Mouse (Mus musculus): ENCODE data around the gene Spdef. TPM values are rescaled to one million over a fixed set of nuclear protein-coding genes. Genes with fewer than 3 reads are reported as not detected.

Gene Spdef
- polyA plus RNA-seq, 1 experiment from 2014 or later, result 0.37 TPM

GRCm38 (mm10) chr17:27700812-27701211, 27.9 kb downstream of the Spdef start:
- Histone ChIP-seq H3K4me1 (peaks cover 12% of the 10 kb centered on the region), H3K9ac (no peak overlapping the region), H3K36me3 (replicated peaks) (no peaks in the 10 kb centered on the region), H3K4me2 (no peak overlapping the region), H3K27me3 (peaks cover 26% of the 10 kb centered on the region), H3K4me3 (replicated peaks) (no peak overlapping the region), H3K9me3 (no peaks in the 10 kb centered on the region), H3K27ac (no peak overlapping the region)
- ATAC-seq (ENCODE audit: low FRiP score), result no peak
- 70% methylated on average over 2 of the region's 2 CpGs for WGBS

GRCm38 (mm10) chr17:27699641-27700244, 29.0 kb downstream of the Spdef start:
- Histone ChIP-seq H3K9ac (no peak overlapping the region), H3K27me3 (peaks cover 15% of the 10 kb centered on the region; the same call in 1 of the 2 replicates), H3K4me3 (replicated peaks) (no peak overlapping the region), H3K36me3 (replicated peaks) (no peaks in the 10 kb centered on the region), H3K4me2 (no peak overlapping the region), H3K4me1 (peaks cover 12% of the 10 kb centered on the region), H3K9me3 (no peaks in the 10 kb centered on the region), H3K27ac (no peak overlapping the region)
- no peak for ATAC-seq (ENCODE audit: low FRiP score)
- WGBS, result 90% methylated on average over 17 of the region's 17 CpGs

- no peak for ATAC-seq (ENCODE audit: low FRiP score)
- Histone ChIP-seq H3K36me3 (replicated peaks) (no peaks in the 10 kb centered on the region), H3K4me1 (peaks cover 6% of the 10 kb centered on the region), H3K9ac (no peak overlapping the region), H3K27ac (no peak overlapping the region), H3K4me2 (no peak overlapping the region), H3K9me3 (no peaks in the 10 kb centered on the region), H3K27me3 (peaks cover 28% of the 10 kb centered on the region), H3K4me3 (replicated peaks) (no peak overlapping the region)
- WGBS, result 79% methylated on average over 14 of the region's 14 CpGs
Observed at GRCm38 (mm10) chr17:27690993-27691693, 37.6 kb downstream of the Spdef start.

- ATAC-seq (ENCODE audit: low FRiP score), result no peak
- 49% methylated on average over 5 of the region's 5 CpGs for WGBS
- Histone ChIP-seq H3K4me2 (peak overlapping the region; percentile 97), H3K27ac (no peak overlapping the region), H3K27me3 (peaks cover 50% of the 10 kb centered on the region), H3K9ac (0 out of 2 replicates have a peak overlapping the region, but pooled peaks have one; percentile 65), H3K36me3 (replicated peaks) (no peaks in the 10 kb centered on the region), H3K4me3 (replicated peaks) (peak overlapping the region; percentile 54; the same call in 1 of the 2 replicates), H3K9me3 (no peaks in the 10 kb centered on the region), H3K4me1 (peaks cover 17% of the 10 kb centered on the region)
Observed at GRCm38 (mm10) chr17:27686395-27686794, 42.4 kb downstream of the Spdef start.

- Histone ChIP-seq H3K9ac (peak overlapping the region; percentile 65), H3K4me1 (peaks cover 17% of the 10 kb centered on the region), H3K27me3 (peaks cover 50% of the 10 kb centered on the region), H3K4me3 (replicated peaks) (peak overlapping the region; percentile 54), H3K9me3 (no peaks in the 10 kb centered on the region), H3K36me3 (replicated peaks) (no peaks in the 10 kb centered on the region), H3K4me2 (peak overlapping the region; percentile 97), H3K27ac (no peak overlapping the region)
- 4% methylated on average over 11 of the region's 11 CpGs for WGBS
- peak; percentile 40 for ATAC-seq (ENCODE audit: low FRiP score)
Observed at GRCm38 (mm10) chr17:27685550-27685913, 43.2 kb downstream of the Spdef start.

- Histone ChIP-seq H3K27me3 (peaks cover 50% of the 10 kb centered on the region), H3K4me1 (peaks cover 17% of the 10 kb centered on the region), H3K9me3 (no peaks in the 10 kb centered on the region), H3K36me3 (replicated peaks) (no peaks in the 10 kb centered on the region), H3K27ac (0 out of 2 replicates have a peak overlapping the region, but pooled peaks have one; percentile 63), H3K4me3 (replicated peaks) (peak overlapping the region; percentile 54), H3K4me2 (peak overlapping the region; percentile 97), H3K9ac (peak overlapping the region; percentile 65)
- ATAC-seq (ENCODE audit: low FRiP score), result peak; percentile 76
- under 1% methylated on average over 40 of the region's 53 CpGs for WGBS
Observed at GRCm38 (mm10) chr17:27684886-27685549, 43.7 kb downstream of the Spdef start.

- no peaks in the 10 kb centered on the region for H3K36me3 ChIP-seq (replicated peaks)
- H3K9ac ChIP-seq, result peak overlapping the region; percentile 12; the same call in 1 of the 2 replicates
- no peaks in the 10 kb centered on the region for H3K9me3 ChIP-seq
- no peak overlapping the region for H3K4me3 ChIP-seq (replicated peaks)
- peak overlapping the region; percentile 91 for H3K27ac ChIP-seq
- no peak overlapping the region for H3K4me2 ChIP-seq
- 41% methylated on average over 11 of the region's 11 CpGs for WGBS
- H3K4me1 ChIP-seq, result peaks cover 29% of the 10 kb centered on the region
- peak; percentile 82 for ATAC-seq (ENCODE audit: low FRiP score)
- peaks cover 11% of the 10 kb centered on the region; the same call in 1 of the 2 replicates for H3K27me3 ChIP-seq
Observed at GRCm38 (mm10) chr17:27678924-27679813, 49.6 kb downstream of the Spdef start.

- Histone ChIP-seq H3K4me2 (no peak overlapping the region), H3K4me3 (replicated peaks) (no peak overlapping the region), H3K9ac (no peak overlapping the region), H3K9me3 (no peaks in the 10 kb centered on the region), H3K27ac (peak overlapping the region; percentile 91; the same call in 1 of the 2 replicates), H3K4me1 (peaks cover 29% of the 10 kb centered on the region), H3K36me3 (replicated peaks) (no peaks in the 10 kb centered on the region), H3K27me3 (no peaks in the 10 kb centered on the region)
- WGBS, result 91% methylated on average over 5 of the region's 5 CpGs
- no peak for ATAC-seq (ENCODE audit: low FRiP score)
Observed at GRCm38 (mm10) chr17:27677756-27678155, 51.0 kb downstream of the Spdef start.

GRCm38 (mm10) chr17:27676270-27676669, 52.5 kb downstream of the Spdef start:
- 57% methylated on average over 7 of the region's 7 CpGs for WGBS
- no peak overlapping the region for H3K9ac ChIP-seq
- H3K27me3 ChIP-seq, result no peaks in the 10 kb centered on the region
- H3K36me3 ChIP-seq (replicated peaks), result no peaks in the 10 kb centered on the region
- H3K9me3 ChIP-seq, result no peaks in the 10 kb centered on the region
- no peak overlapping the region for H3K4me3 ChIP-seq (replicated peaks)
- no peak overlapping the region for H3K27ac ChIP-seq
- no peak overlapping the region for H3K4me2 ChIP-seq
- ATAC-seq (ENCODE audit: low FRiP score), result no peak
- H3K4me1 ChIP-seq, result peaks cover 29% of the 10 kb centered on the region

- 73% methylated on average over 9 of the region's 9 CpGs for WGBS
- Histone ChIP-seq H3K4me2 (no peak overlapping the region), H3K4me1 (peaks cover 29% of the 10 kb centered on the region), H3K27ac (no peak overlapping the region), H3K36me3 (replicated peaks) (no peaks in the 10 kb centered on the region), H3K9ac (no peak overlapping the region), H3K27me3 (no peaks in the 10 kb centered on the region), H3K4me3 (replicated peaks) (no peak overlapping the region), H3K9me3 (no peaks in the 10 kb centered on the region)
- no peak for ATAC-seq (ENCODE audit: low FRiP score)
Observed at GRCm38 (mm10) chr17:27675453-27675852, 53.3 kb downstream of the Spdef start.

GRCm38 (mm10) chr17:27673945-27674344, 54.8 kb downstream of the Spdef start:
- 71% methylated on average over 7 of the region's 7 CpGs for WGBS
- H3K4me1 ChIP-seq, result peaks cover 19% of the 10 kb centered on the region
- no peak overlapping the region for H3K9ac ChIP-seq
- no peak overlapping the region for H3K4me2 ChIP-seq
- no peaks in the 10 kb centered on the region for H3K9me3 ChIP-seq
- H3K36me3 ChIP-seq (replicated peaks), result no peaks in the 10 kb centered on the region
- no peak for ATAC-seq (ENCODE audit: low FRiP score)
- H3K27ac ChIP-seq, result no peak overlapping the region
- no peaks in the 10 kb centered on the region for H3K27me3 ChIP-seq
- H3K4me3 ChIP-seq (replicated peaks), result no peak overlapping the region

GRCm38 (mm10) chr17:27671720-27672119, 57.0 kb downstream of the Spdef start:
- Histone ChIP-seq H3K9me3 (no peaks in the 10 kb centered on the region), H3K36me3 (replicated peaks) (no peaks in the 10 kb centered on the region), H3K4me1 (0 out of 2 replicates have a peak, but pooled peaks cover 8% of the 10 kb centered on the region), H3K9ac (no peak overlapping the region), H3K4me3 (replicated peaks) (no peak overlapping the region), H3K27ac (no peak overlapping the region), H3K27me3 (no peaks in the 10 kb centered on the region), H3K4me2 (no peak overlapping the region)
- ATAC-seq (ENCODE audit: low FRiP score), result no peak
- 89% methylated on average over 6 of the region's 6 CpGs for WGBS
